Mouse (Mus musculus) lung, embryonic 14.5 days (tissue): Measurements from ENCODE around the gene Bglap2. TPM values are rescaled to one million over a fixed set of nuclear protein-coding genes. Genes with fewer than 3 reads are reported as not detected.

Source experiments
- ATAC-seq: fragments of 200-750 bp; cut with Nextera tagmentation; 2 replicates; pipeline ENCODE4 v1.8.0; 2017; ENCODE audit warnings: mild to moderate bottlenecking, moderate TSS enrichment, moderate library complexity; ENCODE audit not compliant: insufficient read depth
- DNase-seq: peaks from one replicate; pipeline ENCODE4 v3.0.0-alpha.2; 2015
- H3K27ac ChIP-seq: fragments of 300-500 bp; sonication (generic); 2 replicates; pipeline ENCODE4 v1.5.1; 2014; ENCODE audit warnings: low read depth, mild to moderate bottlenecking, moderate library complexity
- H3K27me3 ChIP-seq: fragments of 300-500 bp; sonication (generic); 2 replicates; pipeline ENCODE4 v1.6.1; 2014; ENCODE audit warnings: low read length, control low read depth; ENCODE audit not compliant: insufficient read depth
- H3K36me3 ChIP-seq: fragments of 300-500 bp; sonication (generic); 2 replicates; pipeline ENCODE4 v1.6.1; 2014; ENCODE audit warnings: control low read depth; ENCODE audit not compliant: insufficient read depth
- H3K4me1 ChIP-seq: fragments of 300-500 bp; sonication (generic); 2 replicates; pipeline ENCODE4 v1.6.1; 2014; ENCODE audit warnings: antibody characterized with exemption, control low read depth; ENCODE audit not compliant: insufficient read depth
- H3K4me2 ChIP-seq: fragments of 300-500 bp; sonication (generic); 2 replicates; pipeline ENCODE4 v1.6.1; 2014; ENCODE audit warnings: mild to moderate bottlenecking
- H3K4me3 ChIP-seq: fragments of 300-500 bp; sonication (generic); 2 replicates; pipeline ENCODE4 v1.5.1; 2014; ENCODE audit warnings: low read depth, low read length
- H3K9ac ChIP-seq: fragments of 300-500 bp; sonication (generic); 2 replicates; pipeline ENCODE4 v1.6.1; 2014
- H3K9me3 ChIP-seq: fragments of 300-500 bp; sonication (generic); 2 replicates; pipeline ENCODE4 v1.6.1; 2016; ENCODE audit warnings: low read depth, low read length, control low read depth
- CTCF ChIP-seq: IDR thresholded peaks from 2 replicates; pipeline ENCODE4 v1.5.1; 2016; ENCODE audit warnings: antibody characterized with exemption, low read depth
- WGBS: fragments of 180-500 bp; shearing (Covaris S2); extraction: QIAGEN DNeasy Blood & Tissue Kit; methylation state at CpG from one replicate; pipeline ENCODE4 v1.1.7; 2014; 5-methylcytosine and 5-hydroxymethylcytosine counted together
- polyA plus RNA-seq: library from polyadenylated mRNA; unstranded; fragments of >200 nt; fragmentation: Nextera tagmentation; extraction: Ambion mirVana; gene quantifications from 2 replicates; pipeline ENCODE4 v1.2.1, GENCODE M21; 2014

Gene Bglap2
- polyA plus RNA-seq, 1 experiment from 2014 or later, result not detected

DNA sequence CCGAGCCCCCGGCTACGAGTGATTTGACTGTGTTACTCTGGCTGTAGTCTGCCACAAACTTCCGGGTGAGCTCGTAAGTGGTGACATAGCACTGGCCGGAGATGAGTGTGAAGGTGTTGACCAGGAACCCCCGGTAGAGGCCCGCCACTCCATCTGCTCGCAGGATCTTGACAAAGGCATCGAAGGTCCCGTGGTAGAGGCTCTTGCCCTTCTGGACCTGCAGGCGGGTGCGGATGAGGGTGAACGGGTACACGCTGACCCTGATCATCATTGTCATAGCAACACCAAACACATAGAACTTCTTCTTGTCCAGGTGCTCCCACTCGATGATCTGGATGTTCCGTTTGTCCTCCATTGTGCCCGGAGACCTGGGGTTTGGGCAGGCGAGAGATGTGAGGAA lies 42.3 kb upstream of the Bglap2 start:
- 93% methylated on average over 19 of the region's 19 CpGs for WGBS
- no peak for ATAC-seq

DNA sequence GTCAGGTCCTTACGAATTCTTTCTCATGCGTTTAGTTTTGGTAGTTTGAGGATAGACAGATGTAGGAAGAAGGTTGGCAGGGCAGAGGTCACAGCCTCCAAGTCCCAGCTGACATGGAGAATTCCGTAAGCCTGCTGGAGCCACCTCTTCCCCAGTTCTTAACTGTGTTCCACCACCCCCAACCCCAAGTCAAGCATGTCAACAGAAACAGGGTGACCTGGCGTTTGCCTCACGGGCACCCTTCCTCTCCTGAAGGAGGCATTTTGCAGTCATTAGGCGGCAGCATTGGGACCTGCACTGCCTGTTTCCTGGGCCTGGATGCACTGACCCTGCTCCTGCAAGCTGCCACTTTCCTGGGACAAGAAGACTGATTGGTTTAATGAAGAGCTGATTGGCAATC lies 39.5 kb upstream of the Bglap2 start:
- H3K9me3 ChIP-seq, result no peaks in the 10 kb centered on the region
- no peaks in the 10 kb centered on the region for H3K4me1 ChIP-seq
- no peak overlapping the region for H3K9ac ChIP-seq
- H3K4me2 ChIP-seq, result no peak overlapping the region
- no peak for TF ChIP-seq CTCF
- H3K4me3 ChIP-seq, result no peak overlapping the region
- DNase-seq (no peak), ATAC-seq (no peak)
- peaks cover 67% of the 10 kb centered on the region for H3K36me3 ChIP-seq
- H3K27me3 ChIP-seq, result no peaks in the 10 kb centered on the region
- WGBS, result 74% methylated on average over 6 of the region's 6 CpGs
- no peak overlapping the region for H3K27ac ChIP-seq

More for the DNA sequence above, 42.3 kb upstream of the Bglap2 start:
- H3K9me3 ChIP-seq, result no peaks in the 10 kb centered on the region
- no peak overlapping the region for H3K27ac ChIP-seq
- H3K4me3 ChIP-seq, result no peak overlapping the region
- no peak overlapping the region for H3K4me2 ChIP-seq
- H3K27me3 ChIP-seq, result no peaks in the 10 kb centered on the region
- H3K36me3 ChIP-seq, result peaks cover 53% of the 10 kb centered on the region
- H3K4me1 ChIP-seq, result peaks cover 9% of the 10 kb centered on the region; the same call in 1 of the 2 replicates
- no peak for TF ChIP-seq CTCF
- H3K9ac ChIP-seq, result no peak overlapping the region
- DNase-seq, result no peak

DNA sequence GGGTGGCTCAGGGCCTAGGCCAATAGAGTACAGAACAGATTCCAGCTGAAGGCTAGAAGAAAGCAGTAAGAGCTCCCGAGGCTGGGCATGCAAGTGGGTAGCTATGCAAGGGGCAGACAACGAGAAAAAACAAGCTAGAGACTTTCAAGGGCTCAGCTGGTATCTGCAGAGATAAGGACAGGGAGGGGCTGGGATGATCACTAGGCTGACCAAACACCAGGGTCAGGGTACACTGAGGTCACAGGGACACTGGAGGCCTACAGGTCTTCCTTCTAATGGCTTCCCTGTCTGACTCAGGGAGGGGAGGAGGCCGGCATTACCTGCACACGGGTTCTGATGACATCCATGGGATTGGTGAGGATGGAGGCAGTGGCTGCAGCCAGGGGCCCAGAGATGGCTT lies 37.2 kb upstream of the Bglap2 start:
- H3K9ac ChIP-seq, result no peak overlapping the region
- H3K4me2 ChIP-seq, result no peak overlapping the region
- peaks cover 77% of the 10 kb centered on the region for H3K36me3 ChIP-seq
- no peak for ATAC-seq
- DNase-seq, result no peak
- H3K4me1 ChIP-seq, result no peaks in the 10 kb centered on the region
- WGBS, result 65% methylated on average over 4 of the region's 4 CpGs
- no peak overlapping the region for H3K4me3 ChIP-seq
- no peak overlapping the region for H3K27ac ChIP-seq
- H3K27me3 ChIP-seq, result no peaks in the 10 kb centered on the region
- TF ChIP-seq CTCF, result no peak
- H3K9me3 ChIP-seq, result no peaks in the 10 kb centered on the region

DNA sequence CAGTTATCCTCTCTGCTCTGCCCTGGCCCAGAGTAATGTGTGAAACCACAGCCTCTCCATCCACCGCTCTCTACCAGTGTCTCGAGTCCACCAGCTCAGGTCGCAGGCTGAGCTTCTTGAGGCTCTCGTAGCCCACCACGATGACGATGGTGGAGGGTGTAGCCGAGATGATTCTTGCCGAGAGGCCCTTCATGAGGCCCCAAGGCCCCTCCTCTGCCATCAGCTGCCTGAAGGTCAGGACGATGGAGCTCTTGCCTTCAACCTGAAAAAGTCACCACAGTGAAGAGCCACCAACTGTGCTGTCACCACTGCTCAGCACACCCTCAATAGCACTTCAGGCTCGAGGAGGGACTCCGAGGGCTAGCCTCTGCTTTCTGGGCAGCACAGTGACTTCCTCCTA lies 34.1 kb upstream of the Bglap2 start:
- no peak for DNase-seq
- no peak for ATAC-seq
- Histone ChIP-seq H3K4me1 (no peaks in the 10 kb centered on the region), H3K27ac (no peak overlapping the region), H3K4me3 (no peak overlapping the region), H3K4me2 (no peak overlapping the region), H3K36me3 (peaks cover 48% of the 10 kb centered on the region), H3K9ac (no peak overlapping the region), H3K27me3 (no peaks in the 10 kb centered on the region), H3K9me3 (no peaks in the 10 kb centered on the region)
- TF ChIP-seq CTCF, result no peak
- WGBS, result 87% methylated on average over 11 of the region's 11 CpGs

DNA sequence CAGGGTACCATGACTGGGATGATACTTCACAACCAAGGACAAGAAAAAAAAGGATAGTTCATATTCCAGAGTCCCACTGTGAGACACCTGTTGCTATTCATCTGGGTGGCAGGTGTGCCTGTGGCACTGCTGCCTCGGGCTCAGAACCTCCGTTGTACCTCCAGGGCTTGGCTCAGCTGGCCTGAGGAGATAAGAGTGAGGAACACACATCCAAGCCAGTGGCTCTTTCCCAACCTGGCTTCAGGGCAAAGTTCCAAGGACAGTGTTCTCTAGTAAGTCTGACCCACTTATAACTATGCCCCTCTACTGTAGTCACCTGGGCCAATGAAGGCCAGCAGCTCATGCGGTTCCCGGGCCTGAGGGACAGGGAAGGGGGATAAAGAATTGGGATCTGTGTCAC lies 33.2 kb upstream of the Bglap2 start:
- Histone ChIP-seq H3K9ac (no peak overlapping the region), H3K9me3 (no peaks in the 10 kb centered on the region), H3K4me2 (no peak overlapping the region), H3K27me3 (no peaks in the 10 kb centered on the region), H3K4me1 (no peaks in the 10 kb centered on the region), H3K27ac (no peak overlapping the region), H3K36me3 (peaks cover 40% of the 10 kb centered on the region), H3K4me3 (no peak overlapping the region)
- ATAC-seq (no peak), DNase-seq (no peak)
- 88% methylated on average over 4 of the region's 4 CpGs for WGBS
- no peak for TF ChIP-seq CTCF

DNA sequence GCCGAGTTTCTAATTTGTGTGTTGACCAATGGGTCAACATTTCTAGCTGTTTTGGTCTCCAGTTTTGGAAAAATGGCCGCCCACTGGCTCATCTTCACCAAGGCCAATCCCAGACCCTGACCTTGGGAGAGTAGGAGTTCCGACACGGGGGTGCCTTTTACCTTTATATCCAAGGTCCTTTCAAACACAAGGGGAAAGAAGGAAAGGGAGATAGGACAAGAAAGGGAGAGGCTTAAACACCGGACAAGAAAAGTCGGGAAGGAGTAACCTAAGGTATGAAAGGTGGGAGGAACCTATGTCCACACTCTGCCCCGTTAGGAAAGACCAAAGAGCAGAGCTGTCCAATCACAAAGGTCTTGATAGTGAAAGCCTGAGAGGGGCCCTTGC lies 32.1 kb upstream of the Bglap2 start:
- Histone ChIP-seq H3K36me3 (peaks cover 36% of the 10 kb centered on the region), H3K9ac (peak overlapping the region; percentile 86), H3K4me1 (no peaks in the 10 kb centered on the region), H3K4me3 (peak overlapping the region; percentile 74), H3K4me2 (peak overlapping the region; percentile 85), H3K27me3 (no peaks in the 10 kb centered on the region), H3K9me3 (no peaks in the 10 kb centered on the region), H3K27ac (peak overlapping the region; percentile 97)
- no peak for DNase-seq
- TF ChIP-seq CTCF, result no peak
- ATAC-seq, result no peak
- WGBS, result 16% methylated on average over 7 of the region's 7 CpGs

DNA sequence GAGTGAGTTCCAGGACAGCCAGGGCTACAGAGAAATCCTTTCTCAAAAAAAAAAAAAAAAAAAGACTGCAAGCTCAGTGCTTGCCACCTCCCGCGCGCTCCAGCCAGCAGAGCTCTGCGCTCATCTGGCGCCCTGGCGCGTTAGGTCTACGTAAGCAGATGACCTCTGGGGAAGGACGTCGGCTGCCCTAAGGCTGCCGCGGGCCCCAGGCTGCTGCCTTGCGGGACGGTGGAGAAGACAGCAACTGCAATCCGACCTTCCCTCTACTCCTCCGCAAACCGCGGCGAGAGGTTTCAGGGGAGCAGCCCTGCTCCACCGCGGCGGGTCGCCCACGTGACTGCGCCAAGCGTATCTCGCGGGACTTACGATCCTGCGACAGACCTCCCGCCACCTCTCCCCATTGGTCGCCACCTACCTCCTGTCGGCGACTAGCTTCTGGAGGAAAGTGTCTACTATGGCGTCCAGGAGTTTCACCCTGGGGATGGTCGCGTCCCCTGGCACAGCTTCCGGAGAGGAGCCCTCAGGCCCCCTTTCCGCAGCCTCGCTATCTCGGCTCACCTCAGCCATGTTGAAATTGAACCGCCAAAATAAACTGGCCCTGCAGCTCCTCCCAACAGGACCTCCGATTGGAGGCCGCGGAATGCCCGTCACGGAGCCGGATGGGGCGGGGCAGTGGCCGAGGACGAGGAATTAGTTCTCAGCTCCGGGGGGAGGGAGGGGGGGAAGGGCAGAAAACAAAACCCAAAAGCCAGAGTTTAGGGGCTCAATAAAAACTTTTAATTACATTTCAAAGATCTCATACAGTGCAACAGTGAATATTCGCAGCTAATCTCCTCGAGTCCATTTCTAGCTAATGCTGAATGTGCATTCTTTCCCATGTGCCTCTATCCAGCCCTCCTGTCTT lies 31.5 kb upstream of the Bglap2 start, which contains the start of gene Pmf1:
Gene Pmf1 (minus strand): TSS at position 591 of the 904 bp plus-strand sequence.
- Histone ChIP-seq H3K4me3 (peak within 1 kb of the TSS; percentile 74), H3K36me3 (peaks cover 32% of the 10 kb centered on the region), H3K27me3 (no peaks in the 10 kb centered on the region), H3K4me2 (peak within 1 kb of the TSS; percentile 85), H3K9ac (peak within 1 kb of the TSS; percentile 86), H3K4me1 (no peaks in the 10 kb centered on the region), H3K9me3 (no peaks in the 10 kb centered on the region), H3K27ac (peak within 1 kb of the TSS; percentile 97)
- DNase-seq, result peak; percentile 96
- ATAC-seq, result peak; percentile 91
- no peak for TF ChIP-seq CTCF
- WGBS, result under 1% methylated on average over 54 of the region's 54 CpGs
